Mouse (Mus musculus): Measurements from ENCODE around the gene Sparc.

DNA sequence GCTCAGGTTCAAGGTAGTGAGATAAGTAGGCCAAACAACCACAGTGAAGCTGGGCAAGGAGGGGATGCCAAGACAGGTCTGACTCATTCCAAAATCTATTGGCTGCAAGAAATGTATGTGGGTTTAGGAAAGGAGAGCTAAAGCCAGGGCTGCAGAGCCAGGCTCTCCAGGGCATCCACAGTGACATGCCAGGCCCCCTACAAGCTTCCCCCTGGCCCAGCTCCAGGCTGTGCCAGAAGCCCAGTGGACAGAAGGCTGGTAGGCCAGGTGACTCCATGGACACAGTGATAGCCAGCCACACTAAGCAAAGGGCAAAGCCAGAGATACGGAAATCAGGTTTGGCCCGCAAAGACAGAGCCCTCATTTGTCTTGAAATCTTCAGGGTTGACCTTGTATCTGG, 66.1 kb downstream of the Sparc start:
- no peak for TF ChIP-seq CTCF (IDR thresholded peaks at IDR 0.05; ENCODE audit: insufficient read depth, low read length)
- TF ChIP-seq POLR2A (IDR thresholded peaks at IDR 0.05; ENCODE audit: borderline replicate concordance, extremely low read depth, low read depth, low read length), result no peak

Measured in lung, adult 2 months (tissue).